Mouse (Mus musculus): ENCODE measurements around the gene Slco2b1. TPM values are rescaled to one million over a fixed set of nuclear protein-coding genes. Genes with fewer than 3 reads are reported as not detected.
A peak's percentile ranks its signal among the peaks of the same experiment; 100 is the strongest.

Slco2b1 gene
- polyA plus RNA-seq, 1 experiment from 2014 or later: 4.0 TPM

- Histone ChIP-seq H3K4me2 (ENCODE audit: low read depth, low read length) (no peak overlapping the region), H3K27ac (ENCODE audit: low read length) (no peak overlapping the region), H3K4me1 (ENCODE audit: control insufficient read depth, insufficient read depth, low read length) (peaks cover 16% of the 10 kb centered on the region), H3K27me3 (ENCODE audit: control insufficient read depth, insufficient read depth, low read length) (no peaks in the 10 kb centered on the region), H3K9me3 (replicated peaks; ENCODE audit: control insufficient read depth, low read length) (no peaks in the 10 kb centered on the region), H3K4me3 (replicated peaks; ENCODE audit: low read length) (no peak overlapping the region), H3K9ac (ENCODE audit: low read length) (no peak overlapping the region), H3K36me3 (ENCODE audit: control insufficient read depth, insufficient read depth, low read length) (no peaks in the 10 kb centered on the region)
- 84% methylated on average over 10 of the region's 10 CpGs for WGBS
- ATAC-seq (ENCODE audit: insufficient read depth, low FRiP score): no peak
Measured at GRCm38 (mm10) chr7:99665731-99666452, 45.2 kb downstream of the Slco2b1 start.

GRCm38 (mm10) chr7:99664571-99665485, 46.3 kb downstream of the Slco2b1 start:
- no peak overlapping the region for H3K4me2 ChIP-seq (ENCODE audit: low read depth, low read length)
- ATAC-seq (ENCODE audit: insufficient read depth, low FRiP score): peak; percentile 57
- H3K27ac ChIP-seq (ENCODE audit: low read length): peak overlapping the region; percentile 32

DNA sequence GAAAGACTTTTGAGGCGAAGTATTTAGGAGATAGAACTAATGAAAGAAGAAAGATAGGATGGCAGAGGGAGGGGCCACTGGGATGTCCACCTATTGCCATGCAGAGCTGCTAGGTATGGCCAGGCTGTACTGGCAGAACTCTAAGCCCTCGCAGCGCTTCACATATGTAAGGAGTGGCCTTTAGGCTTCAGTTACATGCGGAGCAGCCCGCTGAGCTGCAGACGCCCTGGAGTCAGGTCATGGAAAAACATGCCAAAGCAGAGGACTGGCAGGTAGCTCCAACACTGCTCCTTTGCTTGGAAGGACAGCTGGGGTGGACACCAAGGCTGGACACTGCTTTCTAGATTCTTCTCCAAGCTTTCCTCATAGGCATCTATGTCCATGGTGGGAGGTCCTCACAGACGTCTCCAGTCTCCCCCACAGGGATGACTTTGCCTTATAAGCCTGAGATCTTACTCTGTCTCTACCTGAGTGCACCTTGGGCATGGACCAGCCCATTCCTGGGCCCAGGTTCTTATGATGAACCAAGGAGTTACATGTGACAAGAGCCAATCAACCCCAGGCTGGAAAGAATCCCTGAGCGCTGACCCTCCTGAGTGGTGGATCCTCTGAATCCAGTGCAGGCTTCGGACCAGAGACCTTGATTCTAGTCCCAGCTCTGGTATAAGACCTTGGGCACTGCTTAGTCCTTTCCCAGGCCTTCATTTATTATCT, 47.5 kb downstream of the Slco2b1 start:
- no peaks in the 10 kb centered on the region for H3K27me3 ChIP-seq (ENCODE audit: control insufficient read depth, insufficient read depth, low read length)
- no peaks in the 10 kb centered on the region for H3K9me3 ChIP-seq (replicated peaks; ENCODE audit: control insufficient read depth, low read length)
- no peak for ATAC-seq (ENCODE audit: insufficient read depth, low FRiP score)
- H3K4me1 ChIP-seq (ENCODE audit: control insufficient read depth, insufficient read depth, low read length): peaks cover 16% of the 10 kb centered on the region
- H3K36me3 ChIP-seq (ENCODE audit: control insufficient read depth, insufficient read depth, low read length): no peaks in the 10 kb centered on the region
- H3K9ac ChIP-seq (ENCODE audit: low read length): no peak overlapping the region
- H3K27ac ChIP-seq (ENCODE audit: low read length): peak overlapping the region; percentile 32; the same call in 1 of the 2 replicates
- H3K4me2 ChIP-seq (ENCODE audit: low read depth, low read length): no peak overlapping the region
- H3K4me3 ChIP-seq (replicated peaks; ENCODE audit: low read length): no peak overlapping the region
- WGBS: 88% methylated on average over 9 of the region's 9 CpGs

More at GRCm38 (mm10) chr7:99664571-99665485, 46.3 kb downstream of the Slco2b1 start:
- peaks cover 16% of the 10 kb centered on the region for H3K4me1 ChIP-seq (ENCODE audit: control insufficient read depth, insufficient read depth, low read length)
- peak overlapping the region; percentile 21; the same call in 1 of the 2 replicates for H3K9ac ChIP-seq (ENCODE audit: low read length)
- no peaks in the 10 kb centered on the region for H3K27me3 ChIP-seq (ENCODE audit: control insufficient read depth, insufficient read depth, low read length)
- H3K4me3 ChIP-seq (replicated peaks; ENCODE audit: low read length): no peak overlapping the region
- H3K36me3 ChIP-seq (ENCODE audit: control insufficient read depth, insufficient read depth, low read length): no peaks in the 10 kb centered on the region
- WGBS: 27% methylated on average over 11 of the region's 11 CpGs
- no peaks in the 10 kb centered on the region for H3K9me3 ChIP-seq (replicated peaks; ENCODE audit: control insufficient read depth, low read length)

DNA sequence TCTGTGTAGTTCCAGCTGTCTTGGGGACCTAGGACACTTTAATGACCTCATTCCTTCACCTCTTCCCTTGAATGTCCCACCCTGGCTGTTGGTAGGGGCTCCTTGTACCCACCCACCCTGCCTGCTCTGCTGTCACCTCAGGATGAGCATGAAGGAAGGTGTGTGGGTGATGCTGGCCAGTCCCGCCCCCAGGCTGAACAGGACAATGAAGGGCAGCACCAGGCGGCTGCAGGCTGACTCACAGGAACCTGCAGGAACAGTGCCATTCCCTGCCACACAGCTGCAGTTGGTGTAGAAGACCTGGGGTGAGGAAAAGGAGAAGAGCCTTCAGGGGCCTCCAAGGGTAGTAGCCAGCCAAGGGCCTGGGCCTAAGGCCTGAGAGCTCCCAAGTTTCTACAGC, 48.8 kb downstream of the Slco2b1 start:
- H3K27me3 ChIP-seq (ENCODE audit: control insufficient read depth, insufficient read depth, low read length): no peaks in the 10 kb centered on the region
- no peaks in the 10 kb centered on the region for H3K9me3 ChIP-seq (replicated peaks; ENCODE audit: control insufficient read depth, low read length)
- WGBS: 60% methylated on average over 2 of the region's 2 CpGs
- no peak overlapping the region for H3K4me3 ChIP-seq (replicated peaks; ENCODE audit: low read length)
- no peak for ATAC-seq (ENCODE audit: insufficient read depth, low FRiP score)
- H3K4me1 ChIP-seq (ENCODE audit: control insufficient read depth, insufficient read depth, low read length): peaks cover 16% of the 10 kb centered on the region
- no peak overlapping the region for H3K4me2 ChIP-seq (ENCODE audit: low read depth, low read length)
- no peaks in the 10 kb centered on the region for H3K36me3 ChIP-seq (ENCODE audit: control insufficient read depth, insufficient read depth, low read length)
- H3K9ac ChIP-seq (ENCODE audit: low read length): no peak overlapping the region
- no peak overlapping the region for H3K27ac ChIP-seq (ENCODE audit: low read length)

DNA sequence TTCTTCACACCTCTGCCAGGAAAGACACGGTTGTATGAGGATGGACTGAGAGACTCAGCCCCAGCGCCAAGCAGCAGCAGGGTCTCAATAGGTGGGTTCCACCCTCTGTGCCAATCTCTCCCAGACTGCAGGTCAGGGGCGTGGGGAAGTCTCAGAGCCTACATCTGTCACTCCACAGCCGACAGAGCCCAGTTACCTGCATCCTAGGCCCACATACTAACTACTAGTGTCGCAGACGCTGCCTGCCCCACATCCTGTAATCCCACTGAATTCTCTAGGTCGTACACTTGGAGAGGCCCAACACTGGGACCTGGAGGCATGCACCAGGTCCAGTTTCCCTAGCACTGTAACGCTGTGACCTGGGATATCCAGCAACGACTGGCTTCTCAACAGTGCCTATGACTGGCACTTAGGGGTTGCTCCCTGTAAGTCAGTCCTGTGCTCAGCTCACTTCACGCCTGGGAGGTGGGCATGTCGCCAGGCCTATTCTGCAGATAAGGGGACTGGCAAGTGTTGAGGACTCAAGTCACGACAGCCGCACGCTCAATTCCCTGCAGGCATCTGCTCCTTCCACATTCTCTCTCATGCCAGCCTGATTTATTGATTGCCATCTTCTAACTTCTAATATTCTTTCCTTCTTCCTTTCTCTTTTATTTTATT, 49.4 kb downstream of the Slco2b1 start:
- no peak overlapping the region for H3K27ac ChIP-seq (ENCODE audit: low read length)
- H3K27me3 ChIP-seq (ENCODE audit: control insufficient read depth, insufficient read depth, low read length): no peaks in the 10 kb centered on the region
- H3K4me2 ChIP-seq (ENCODE audit: low read depth, low read length): no peak overlapping the region
- WGBS: 75% methylated on average over 14 of the region's 14 CpGs
- H3K9me3 ChIP-seq (replicated peaks; ENCODE audit: control insufficient read depth, low read length): no peaks in the 10 kb centered on the region
- H3K36me3 ChIP-seq (ENCODE audit: control insufficient read depth, insufficient read depth, low read length): no peaks in the 10 kb centered on the region
- no peak overlapping the region for H3K4me3 ChIP-seq (replicated peaks; ENCODE audit: low read length)
- H3K9ac ChIP-seq (ENCODE audit: low read length): no peak overlapping the region
- peaks cover 16% of the 10 kb centered on the region for H3K4me1 ChIP-seq (ENCODE audit: control insufficient read depth, insufficient read depth, low read length)
- no peak for ATAC-seq (ENCODE audit: insufficient read depth, low FRiP score)

DNA sequence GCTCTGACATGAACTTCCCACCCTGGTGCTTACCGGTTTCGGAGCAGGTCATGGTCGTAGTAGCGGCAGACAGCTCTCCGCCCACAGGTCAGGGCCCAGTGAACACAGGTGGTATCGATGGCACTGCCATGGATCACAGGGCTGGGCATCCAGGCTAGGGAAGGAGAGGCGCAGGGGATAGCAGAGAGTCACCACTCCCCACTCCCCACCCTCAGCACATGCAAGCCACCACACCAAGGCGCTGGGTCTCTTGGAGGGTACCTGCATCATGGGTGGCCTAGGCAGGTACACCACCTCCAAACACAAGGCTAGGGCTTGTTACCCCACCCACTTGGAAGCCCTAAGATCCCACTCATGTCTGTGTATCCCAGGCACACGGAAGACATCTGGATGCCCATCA, 50.1 kb downstream of the Slco2b1 start:
- H3K4me3 ChIP-seq (replicated peaks; ENCODE audit: low read length): no peak overlapping the region
- peaks cover 16% of the 10 kb centered on the region for H3K4me1 ChIP-seq (ENCODE audit: control insufficient read depth, insufficient read depth, low read length)
- no peak overlapping the region for H3K4me2 ChIP-seq (ENCODE audit: low read depth, low read length)
- ATAC-seq (ENCODE audit: insufficient read depth, low FRiP score): no peak
- no peaks in the 10 kb centered on the region for H3K36me3 ChIP-seq (ENCODE audit: control insufficient read depth, insufficient read depth, low read length)
- H3K27ac ChIP-seq (ENCODE audit: low read length): no peak overlapping the region
- H3K9me3 ChIP-seq (replicated peaks; ENCODE audit: control insufficient read depth, low read length): no peaks in the 10 kb centered on the region
- no peaks in the 10 kb centered on the region for H3K27me3 ChIP-seq (ENCODE audit: control insufficient read depth, insufficient read depth, low read length)
- no peak overlapping the region for H3K9ac ChIP-seq (ENCODE audit: low read length)
- 88% methylated on average over 9 of the region's 9 CpGs for WGBS

DNA sequence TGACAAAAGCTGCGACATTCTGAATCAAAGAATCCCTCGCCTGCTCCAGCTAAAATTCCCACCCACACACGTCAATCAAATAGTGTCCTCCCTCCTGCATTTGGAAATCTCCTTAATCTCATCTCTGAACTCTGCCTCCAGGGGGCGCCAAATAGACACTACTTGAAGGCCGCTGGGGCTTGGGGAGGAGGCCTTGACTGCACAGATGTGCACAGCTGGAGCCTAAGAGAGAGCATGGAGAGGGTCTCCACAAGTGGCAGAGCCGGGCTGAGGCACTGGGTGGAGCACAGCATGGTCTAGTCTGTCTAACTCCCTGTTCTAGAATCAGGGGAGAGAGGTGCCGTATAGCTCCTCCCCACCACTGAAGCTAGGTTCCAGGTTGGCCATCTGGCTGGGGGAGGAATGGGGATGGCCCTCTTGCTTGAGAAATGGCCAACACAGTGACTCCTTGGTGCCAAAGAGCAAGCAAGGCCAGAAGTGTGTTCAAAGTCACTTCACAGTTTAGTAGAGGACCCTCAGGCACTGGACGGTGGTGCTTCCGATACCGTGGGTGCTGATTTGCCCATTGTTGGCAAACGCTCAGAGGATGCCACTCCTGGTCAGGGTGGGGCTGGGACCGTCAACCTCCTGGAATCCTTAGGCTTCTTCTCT, 51.6 kb downstream of the Slco2b1 start:
- H3K36me3 ChIP-seq (ENCODE audit: control insufficient read depth, insufficient read depth, low read length): no peaks in the 10 kb centered on the region
- no peak overlapping the region for H3K4me3 ChIP-seq (replicated peaks; ENCODE audit: low read length)
- H3K9me3 ChIP-seq (replicated peaks; ENCODE audit: control insufficient read depth, low read length): no peaks in the 10 kb centered on the region
- H3K9ac ChIP-seq (ENCODE audit: low read length): no peak overlapping the region
- peaks cover 4% of the 10 kb centered on the region for H3K4me1 ChIP-seq (ENCODE audit: control insufficient read depth, insufficient read depth, low read length)
- ATAC-seq (ENCODE audit: insufficient read depth, low FRiP score): peak; percentile 81; the same call in 1 of the 2 replicates
- no peak overlapping the region for H3K4me2 ChIP-seq (ENCODE audit: low read depth, low read length)
- no peaks in the 10 kb centered on the region for H3K27me3 ChIP-seq (ENCODE audit: control insufficient read depth, insufficient read depth, low read length)
- no peak overlapping the region for H3K27ac ChIP-seq (ENCODE audit: low read length)
- WGBS: 43% methylated on average over 12 of the region's 12 CpGs

- H3K9ac ChIP-seq (ENCODE audit: low read length): no peak overlapping the region
- no peak overlapping the region for H3K4me3 ChIP-seq (replicated peaks; ENCODE audit: low read length)
- ATAC-seq (ENCODE audit: insufficient read depth, low FRiP score): no peak
- 68% methylated on average over 11 of the region's 11 CpGs for WGBS
- H3K4me1 ChIP-seq (ENCODE audit: control insufficient read depth, insufficient read depth, low read length): no peaks in the 10 kb centered on the region
- H3K36me3 ChIP-seq (ENCODE audit: control insufficient read depth, insufficient read depth, low read length): no peaks in the 10 kb centered on the region
- no peaks in the 10 kb centered on the region for H3K27me3 ChIP-seq (ENCODE audit: control insufficient read depth, insufficient read depth, low read length)
- H3K4me2 ChIP-seq (ENCODE audit: low read depth, low read length): no peak overlapping the region
- H3K27ac ChIP-seq (ENCODE audit: low read length): no peak overlapping the region
- no peaks in the 10 kb centered on the region for H3K9me3 ChIP-seq (replicated peaks; ENCODE audit: control insufficient read depth, low read length)
Measured at GRCm38 (mm10) chr7:99654244-99654643, 56.9 kb downstream of the Slco2b1 start.

All from stomach, embryonic 16.5 days (tissue).